Mouse (Mus musculus) frontal cortex, postnatal 25 days (tissue): Measurements from ENCODE around the gene Fcgr2b.

Source experiments
- DNase-seq, 2 experiments: peaks; one replicate each; pipeline ENCODE4 v3.0.0; 2022; ENCODE audit warnings: low spot score in 2 of 2

Gene Fcgr2b

GRCm38 (mm10) chr1:170927378-170927777, 49.0 kb downstream of the Fcgr2b start, which contains the start of gene Fcrla:
Fcrla (minus strand) TSS chr1:170927583.
- no peak for DNase-seq

GRCm38 (mm10) chr1:170926941-170927340, 49.4 kb downstream of the Fcgr2b start:
- no peak for DNase-seq

- DNase-seq = no peak
Measured at GRCm38 (mm10) chr1:170924485-170924884, 51.9 kb downstream of the Fcgr2b start.

- DNase-seq = no peak
Measured at GRCm38 (mm10) chr1:170919308-170919707, 57.0 kb downstream of the Fcgr2b start.

- DNase-seq = no peak
Measured at GRCm38 (mm10) chr1:170915657-170916056, 60.7 kb downstream of the Fcgr2b start.

- no peak for DNase-seq
Measured at GRCm38 (mm10) chr1:170912891-170913615, 63.3 kb downstream of the Fcgr2b start, which contains the start of gene Fcrlb. Fcrlb (minus strand) TSS chr1:170912941.

- DNase-seq = no peak
Measured at GRCm38 (mm10) chr1:170911907-170912660, 64.3 kb downstream of the Fcgr2b start.
